Mouse (Mus musculus): ENCODE measurements at regions not wholly inside any gene's neighbourhood (a gene's known extent, or its start where the extent isn't known, plus 50 kb on each side); places are given as distances from the start of the nearest gene placed in this dataset.

DNA sequence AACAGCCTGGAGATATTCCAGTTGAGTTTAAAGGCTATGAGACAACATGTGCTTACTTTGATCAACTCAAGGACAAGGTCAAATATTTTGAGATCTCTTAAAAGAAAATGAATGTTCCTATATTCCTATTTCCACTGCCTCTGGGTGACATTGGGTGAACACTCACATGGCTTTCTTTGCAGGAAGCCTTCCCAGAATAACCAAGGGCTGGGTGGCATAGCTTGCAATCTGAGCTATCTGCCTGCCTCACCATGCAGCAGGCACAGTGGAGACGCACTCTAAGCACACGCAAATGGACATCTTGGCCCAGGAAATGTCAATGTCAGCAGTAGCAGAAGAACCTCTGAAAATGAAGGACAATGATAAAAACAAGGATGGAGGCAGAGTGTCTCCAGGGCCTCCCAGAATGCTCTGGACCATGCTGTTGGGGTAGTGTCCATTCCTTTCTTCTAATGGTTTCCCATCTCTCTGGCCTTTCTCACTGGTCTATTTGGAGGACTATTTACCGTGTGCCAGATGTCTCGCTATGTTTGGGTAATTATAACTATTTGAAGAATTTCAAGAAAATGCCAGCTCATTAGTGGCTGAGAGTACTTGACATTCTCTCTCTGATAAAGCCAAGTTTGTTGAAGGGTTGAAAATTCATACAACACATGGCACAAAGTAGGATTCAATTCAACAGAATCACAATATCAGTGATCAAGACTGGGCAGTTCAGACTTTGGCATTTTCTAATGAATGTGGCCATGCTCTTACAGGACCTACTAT, 276.3 kb upstream of the Rnf32 start:
- H3K4me3 ChIP-seq (ENCODE audit: insufficient read depth, low read depth, low read length): no peak overlapping the region
- no peak overlapping the region for H3K27ac ChIP-seq (ENCODE audit: insufficient read depth, low read depth, low read length)
- H3K4me1 ChIP-seq (ENCODE audit: control insufficient read depth, insufficient read depth, low read length): no peaks in the 10 kb centered on the region
- no peaks in the 10 kb centered on the region for H3K27me3 ChIP-seq (replicated peaks; ENCODE audit: control insufficient read depth, insufficient read depth, low read length)
- TF ChIP-seq CTCF (conservative IDR thresholded peaks at IDR 0.05; ENCODE audit: insufficient read depth, insufficient read length, low read depth, low read length) (no peak), POLR2A (IDR thresholded peaks at IDR 0.05; ENCODE audit: low read depth, low read length) (no peak)
- no peaks in the 10 kb centered on the region for H3K36me3 ChIP-seq (ENCODE audit: control insufficient read depth, insufficient read depth, low read length)
- DNase-seq: no peak
- WGBS: 90% methylated on average over 4 of the region's 4 CpGs

DNA sequence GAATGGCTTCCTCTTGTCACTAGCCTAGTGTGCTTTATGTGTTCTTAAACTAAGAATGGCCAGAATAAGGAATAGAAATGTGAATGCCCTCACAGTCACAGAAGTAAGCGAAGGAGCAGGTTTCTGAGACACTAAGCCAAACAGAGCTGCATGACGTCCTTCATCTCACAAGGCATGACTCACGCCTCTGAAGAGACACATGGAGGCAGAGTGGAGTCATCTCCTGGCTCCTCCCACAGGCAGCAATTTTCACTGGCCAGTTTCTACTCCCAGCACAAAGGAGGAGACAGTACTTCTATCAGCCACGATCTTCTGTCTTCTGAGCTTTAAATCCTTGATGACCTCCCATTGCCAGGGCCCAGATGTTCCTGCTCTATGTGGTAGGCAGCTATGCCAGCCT, 291.3 kb upstream of the Rnf32 start:
- Histone ChIP-seq H3K4me1 (ENCODE audit: control insufficient read depth, insufficient read depth, low read length) (no peaks in the 10 kb centered on the region), H3K4me3 (ENCODE audit: insufficient read depth, low read depth, low read length) (no peak overlapping the region), H3K27me3 (replicated peaks; ENCODE audit: control insufficient read depth, insufficient read depth, low read length) (no peaks in the 10 kb centered on the region), H3K27ac (ENCODE audit: insufficient read depth, low read depth, low read length) (no peak overlapping the region), H3K36me3 (ENCODE audit: control insufficient read depth, insufficient read depth, low read length) (no peaks in the 10 kb centered on the region)
- TF ChIP-seq POLR2A (IDR thresholded peaks at IDR 0.05; ENCODE audit: low read depth, low read length): no peak
- no peak for TF ChIP-seq CTCF (conservative IDR thresholded peaks at IDR 0.05; ENCODE audit: insufficient read depth, insufficient read length, low read depth, low read length)
- DNase-seq: no peak
- 52% methylated on average over 4 of the region's 4 CpGs for WGBS

DNA sequence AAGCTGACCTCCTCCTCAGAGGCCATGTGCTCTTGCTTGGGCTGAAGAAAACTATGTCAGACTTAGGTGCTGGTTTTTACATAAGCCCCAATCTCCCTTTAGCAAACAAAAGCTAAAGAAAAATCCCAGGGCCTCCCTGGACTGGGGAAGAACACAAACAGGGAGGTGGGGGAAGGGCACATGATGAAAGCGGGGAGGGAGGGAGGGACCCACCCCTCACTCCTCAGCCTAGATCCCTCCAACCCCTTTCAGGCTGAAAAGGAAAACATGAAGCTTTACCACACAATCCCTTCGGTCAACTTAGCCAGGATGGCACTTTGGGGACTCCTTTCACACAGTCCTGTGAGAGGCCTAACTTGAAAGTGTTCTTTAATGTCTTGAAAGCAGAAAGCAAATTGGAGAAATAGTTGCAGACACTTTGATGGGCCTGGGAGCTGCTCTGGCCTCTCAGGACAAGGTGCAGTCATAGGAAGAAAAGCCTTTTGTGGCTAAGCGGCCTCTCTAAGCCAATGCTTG, 291.9 kb upstream of the Rnf32 start:
- WGBS: 45% methylated on average over 3 of the region's 3 CpGs
- Histone ChIP-seq H3K4me1 (ENCODE audit: control insufficient read depth, insufficient read depth, low read length) (no peaks in the 10 kb centered on the region), H3K36me3 (ENCODE audit: control insufficient read depth, insufficient read depth, low read length) (no peaks in the 10 kb centered on the region), H3K27ac (ENCODE audit: insufficient read depth, low read depth, low read length) (no peak overlapping the region), H3K27me3 (replicated peaks; ENCODE audit: control insufficient read depth, insufficient read depth, low read length) (no peaks in the 10 kb centered on the region), H3K4me3 (ENCODE audit: insufficient read depth, low read depth, low read length) (no peak overlapping the region)
- DNase-seq: no peak
- TF ChIP-seq POLR2A (IDR thresholded peaks at IDR 0.05; ENCODE audit: low read depth, low read length) (no peak), CTCF (conservative IDR thresholded peaks at IDR 0.05; ENCODE audit: insufficient read depth, insufficient read length, low read depth, low read length) (no peak)

DNA sequence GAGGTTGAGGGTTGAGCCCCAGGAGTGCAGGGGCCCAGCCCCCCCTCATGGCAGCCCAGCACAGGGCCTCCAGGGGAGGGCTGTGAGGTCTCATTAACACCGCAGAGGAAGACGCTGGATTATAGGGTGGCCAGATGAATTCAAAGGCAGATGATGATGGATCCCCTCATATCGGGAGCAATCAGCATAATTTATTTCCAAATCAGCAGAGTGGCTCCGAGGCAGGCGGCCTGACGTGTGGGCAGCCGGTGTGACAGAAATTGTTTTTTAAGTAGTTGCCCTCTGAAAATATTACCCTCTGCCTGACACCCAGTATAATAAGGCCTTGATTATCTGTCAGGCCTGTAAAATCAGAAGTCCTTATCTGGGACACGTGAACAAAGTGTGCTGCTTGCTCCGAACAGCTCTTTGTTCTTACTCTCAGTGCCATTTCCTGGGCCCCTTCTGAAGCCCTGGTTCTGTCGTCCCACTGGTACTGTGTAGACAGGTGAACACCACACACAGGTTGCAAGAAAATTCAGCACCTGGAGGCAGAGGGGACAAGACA, 303.0 kb upstream of the Rnf32 start:
- no peak for DNase-seq
- H3K4me1 ChIP-seq (ENCODE audit: control insufficient read depth, insufficient read depth, low read length): no peaks in the 10 kb centered on the region
- no peak for TF ChIP-seq CTCF (conservative IDR thresholded peaks at IDR 0.05; ENCODE audit: insufficient read depth, insufficient read length, low read depth, low read length)
- TF ChIP-seq POLR2A (IDR thresholded peaks at IDR 0.05; ENCODE audit: low read depth, low read length): no peak
- no peaks in the 10 kb centered on the region for H3K36me3 ChIP-seq (ENCODE audit: control insufficient read depth, insufficient read depth, low read length)
- no peak overlapping the region for H3K4me3 ChIP-seq (ENCODE audit: insufficient read depth, low read depth, low read length)
- WGBS: 29% methylated on average over 10 of the region's 10 CpGs
- H3K27ac ChIP-seq (ENCODE audit: insufficient read depth, low read depth, low read length): no peak overlapping the region
- no peaks in the 10 kb centered on the region for H3K27me3 ChIP-seq (replicated peaks; ENCODE audit: control insufficient read depth, insufficient read depth, low read length)

DNA sequence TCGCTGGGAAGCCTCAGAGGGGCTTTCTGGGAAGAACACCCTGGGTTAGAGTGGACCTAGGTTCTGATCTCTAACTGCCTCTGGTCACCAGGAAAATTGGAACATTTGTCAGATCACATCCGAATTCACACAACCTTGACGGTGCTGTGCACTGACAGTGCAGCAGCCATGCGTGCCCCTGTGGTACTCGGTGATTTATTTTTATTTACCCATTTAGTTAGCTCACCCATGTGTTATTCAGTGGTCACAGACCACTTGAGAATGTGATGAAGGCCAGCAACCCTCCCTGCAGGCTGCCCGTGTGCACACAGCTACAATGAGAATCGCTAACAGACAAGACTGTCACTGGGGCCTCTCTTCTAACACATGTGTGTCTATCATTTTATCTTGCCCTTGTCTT, 303.8 kb upstream of the Rnf32 start:
- H3K36me3 ChIP-seq (ENCODE audit: control insufficient read depth, insufficient read depth, low read length): no peaks in the 10 kb centered on the region
- WGBS: 38% methylated on average over 7 of the region's 7 CpGs
- no peak overlapping the region for H3K4me3 ChIP-seq (ENCODE audit: insufficient read depth, low read depth, low read length)
- no peak for DNase-seq
- no peaks in the 10 kb centered on the region for H3K4me1 ChIP-seq (ENCODE audit: control insufficient read depth, insufficient read depth, low read length)
- no peak overlapping the region for H3K27ac ChIP-seq (ENCODE audit: insufficient read depth, low read depth, low read length)
- H3K27me3 ChIP-seq (replicated peaks; ENCODE audit: control insufficient read depth, insufficient read depth, low read length): no peaks in the 10 kb centered on the region
- no peak for TF ChIP-seq CTCF (conservative IDR thresholded peaks at IDR 0.05; ENCODE audit: insufficient read depth, insufficient read length, low read depth, low read length)
- TF ChIP-seq POLR2A (IDR thresholded peaks at IDR 0.05; ENCODE audit: low read depth, low read length): no peak

DNA sequence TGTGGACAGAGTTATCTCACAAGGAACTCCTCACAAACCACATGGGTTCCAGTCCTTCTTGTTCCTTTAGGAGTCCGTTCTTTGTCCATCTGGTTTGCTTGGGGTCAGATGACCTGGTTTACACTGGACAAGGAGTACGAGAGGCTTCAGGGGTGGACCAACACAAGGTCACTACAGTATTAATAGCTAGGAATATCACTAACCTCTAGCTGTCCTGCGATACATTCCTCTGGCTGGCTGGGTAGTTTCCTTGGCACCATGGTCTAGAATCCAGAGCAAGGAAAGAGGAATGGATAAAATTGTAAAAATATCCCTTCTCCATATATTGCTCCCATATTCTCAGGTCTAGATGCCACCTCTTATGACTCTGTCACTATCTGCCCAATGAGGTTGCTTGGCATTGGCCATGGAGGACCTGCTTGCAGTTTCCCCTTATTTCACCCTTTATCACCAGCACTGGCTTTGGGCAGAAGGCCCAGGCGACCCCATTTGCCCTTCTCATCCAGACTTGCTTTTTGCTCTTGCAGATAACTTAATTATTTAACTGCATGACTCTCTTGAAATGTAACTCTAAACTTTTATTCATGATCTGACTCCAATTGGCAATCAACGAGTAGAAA, 310.9 kb upstream of the Rnf32 start:
- no peaks in the 10 kb centered on the region for H3K36me3 ChIP-seq (ENCODE audit: control insufficient read depth, insufficient read depth, low read length)
- no peak overlapping the region for H3K27ac ChIP-seq (ENCODE audit: insufficient read depth, low read depth, low read length)
- no peaks in the 10 kb centered on the region for H3K4me1 ChIP-seq (ENCODE audit: control insufficient read depth, insufficient read depth, low read length)
- WGBS: 79% methylated on average over 5 of the region's 5 CpGs
- H3K27me3 ChIP-seq (replicated peaks; ENCODE audit: control insufficient read depth, insufficient read depth, low read length): no peaks in the 10 kb centered on the region
- no peak for DNase-seq
- H3K4me3 ChIP-seq (ENCODE audit: insufficient read depth, low read depth, low read length): no peak overlapping the region
- TF ChIP-seq CTCF (conservative IDR thresholded peaks at IDR 0.05; ENCODE audit: insufficient read depth, insufficient read length, low read depth, low read length) (no peak), POLR2A (IDR thresholded peaks at IDR 0.05; ENCODE audit: low read depth, low read length) (no peak)

DNA sequence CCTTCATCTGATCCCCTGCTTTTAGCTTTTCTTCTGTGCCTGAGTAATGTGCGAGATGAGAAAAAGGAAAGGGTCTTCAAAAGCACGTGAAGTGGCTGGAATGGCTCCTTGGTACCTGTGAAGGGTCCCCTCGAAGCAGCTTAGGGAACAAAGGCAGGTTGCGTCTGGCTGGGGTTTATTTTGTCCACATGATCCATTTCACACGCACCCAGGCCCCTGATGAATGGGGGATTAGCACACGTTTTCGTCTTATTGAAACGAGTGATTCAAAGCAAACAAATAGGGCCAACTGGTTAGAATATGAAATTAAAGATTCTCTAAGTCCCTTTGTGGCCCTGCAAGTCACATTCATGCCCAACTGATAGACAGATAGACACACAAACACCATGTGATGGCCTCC, 319.6 kb upstream of the Rnf32 start:
- H3K27me3 ChIP-seq (replicated peaks; ENCODE audit: control insufficient read depth, insufficient read depth, low read length): no peaks in the 10 kb centered on the region
- H3K27ac ChIP-seq (ENCODE audit: insufficient read depth, low read depth, low read length): no peak overlapping the region
- H3K4me3 ChIP-seq (ENCODE audit: insufficient read depth, low read depth, low read length): no peak overlapping the region
- DNase-seq: no peak
- 80% methylated on average over 8 of the region's 8 CpGs for WGBS
- TF ChIP-seq POLR2A (IDR thresholded peaks at IDR 0.05; ENCODE audit: low read depth, low read length) (no peak), CTCF (conservative IDR thresholded peaks at IDR 0.05; ENCODE audit: insufficient read depth, insufficient read length, low read depth, low read length) (no peak)
- no peaks in the 10 kb centered on the region for H3K4me1 ChIP-seq (ENCODE audit: control insufficient read depth, insufficient read depth, low read length)
- H3K36me3 ChIP-seq (ENCODE audit: control insufficient read depth, insufficient read depth, low read length): no peaks in the 10 kb centered on the region
